Mouse (Mus musculus) brown adipose tissue, adult 24 weeks (tissue): ENCODE data around the gene Entpd7. TPM values are rescaled to one million over a fixed set of nuclear protein-coding genes. Genes with fewer than 3 reads are reported as not detected.

ENCODE experiments used
- H3K27ac ChIP-seq: fragments of 200-500 bp; replicated peaks from 2 replicates; pipeline ENCODE4 v1.5.1; 2012; ENCODE audit warnings: low read depth, mild to moderate bottlenecking, low read length
- H3K4me1 ChIP-seq: fragments of 200-500 bp; 2 replicates; pipeline ENCODE4 v1.6.1; 2012; ENCODE audit warnings: low read length, mixed read lengths; ENCODE audit not compliant: control insufficient read depth, insufficient read depth, insufficient read length
- H3K4me3 ChIP-seq: fragments of 200-500 bp; 2 replicates; pipeline ENCODE4 v1.5.1; 2012; ENCODE audit warnings: low read depth, mild to moderate bottlenecking, low read length, moderate library complexity; ENCODE audit not compliant: insufficient read depth
- polyA plus RNA-seq: library from polyadenylated mRNA; stranded (reverse); fragments of >200 nt; gene quantifications from 2 replicates; pipeline ENCODE4 v1.2.4, GENCODE M21; 2012; ENCODE audit not compliant: missing spikeins, insufficient read depth, insufficient read length

Gene Entpd7
- polyA plus RNA-seq, 1 experiment, result 2.0 TPM

- Histone ChIP-seq H3K4me3 (no peak overlapping the region), H3K27ac (no peak overlapping the region), H3K4me1 (peaks cover 4% of the 10 kb centered on the region; the same call in 1 of the 2 replicates)
Measured at GRCm38 (mm10) chr19:43726510-43727146, 37.2 kb downstream of the Entpd7 start.

GRCm38 (mm10) chr19:43729296-43730036 lies 40.0 kb downstream of the Entpd7 start:
- Histone ChIP-seq H3K4me3 (peak overlapping the region; percentile 38; the same call in 1 of the 2 replicates), H3K27ac (no peak overlapping the region), H3K4me1 (no peaks in the 10 kb centered on the region)

DNA sequence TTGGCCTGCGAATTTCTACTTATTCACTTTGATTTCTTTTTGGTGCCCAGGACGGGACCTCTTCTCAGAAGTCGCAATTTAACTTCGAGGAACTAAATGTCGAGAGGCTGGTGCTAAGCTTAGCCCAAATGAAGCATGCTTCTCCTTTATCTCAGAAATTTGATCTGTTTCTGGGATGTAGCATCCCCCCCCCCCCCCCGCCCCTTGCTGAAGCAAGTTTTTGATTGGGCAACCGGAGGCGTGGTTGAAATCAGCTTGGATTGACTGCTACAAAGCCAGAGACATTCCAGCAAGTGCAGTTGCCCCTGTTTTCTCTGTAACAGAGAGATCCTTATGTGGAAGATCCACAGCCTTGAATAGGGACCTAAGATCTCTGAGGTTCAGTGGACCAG lies 40.6 kb downstream of the Entpd7 start:
- Histone ChIP-seq H3K4me1 (no peaks in the 10 kb centered on the region), H3K4me3 (0 out of 2 replicates have a peak overlapping the region, but pooled peaks have one; percentile 38), H3K27ac (no peak overlapping the region)

DNA sequence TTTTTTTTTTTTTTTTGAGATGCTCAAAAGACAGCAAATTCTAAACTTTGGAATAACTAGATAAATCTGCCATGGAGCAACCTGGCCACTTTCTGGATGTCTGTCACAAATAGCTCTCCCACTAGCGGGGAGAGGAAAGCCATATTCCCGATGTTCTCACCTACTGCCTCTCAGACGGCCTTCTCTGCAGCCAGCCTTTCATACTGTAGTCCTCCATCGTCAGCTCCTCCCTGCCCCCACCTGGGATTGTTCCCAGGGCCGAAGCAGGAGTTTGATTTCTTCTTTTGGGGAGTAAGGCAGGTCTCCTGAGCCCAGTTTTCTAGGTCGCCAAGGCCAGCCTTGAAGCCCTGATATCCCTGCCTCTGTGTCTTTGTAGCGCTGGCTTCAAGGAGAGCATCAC lies 41.7 kb downstream of the Entpd7 start:
- no peak overlapping the region for H3K4me3 ChIP-seq
- H3K27ac ChIP-seq, result no peak overlapping the region
- no peaks in the 10 kb centered on the region for H3K4me1 ChIP-seq

DNA sequence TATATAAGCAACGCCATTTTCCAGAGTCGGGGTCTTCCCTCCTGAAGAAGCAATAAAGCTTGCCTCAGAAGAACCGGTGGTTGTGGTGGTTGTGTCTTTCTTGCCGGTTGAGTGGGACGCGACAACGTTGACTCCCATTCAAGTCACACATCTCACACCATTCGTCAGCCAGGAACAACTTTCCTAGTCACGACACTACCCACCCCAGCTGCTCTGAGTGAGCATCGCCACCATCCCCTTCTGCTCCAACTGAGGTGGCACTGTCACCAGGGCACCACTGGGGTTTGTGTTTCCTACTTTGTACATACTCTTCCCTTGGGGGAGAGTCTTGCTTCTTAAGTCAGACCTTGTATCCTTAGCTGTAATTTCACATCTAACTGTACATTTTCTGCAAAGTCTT lies 48.9 kb downstream of the Entpd7 start:
- H3K4me1 ChIP-seq, result no peaks in the 10 kb centered on the region
- H3K27ac ChIP-seq, result no peak overlapping the region

GRCm38 (mm10) chr19:43743401-43743800 lies 53.9 kb downstream of the Entpd7 start:
- Histone ChIP-seq H3K27ac (no peak overlapping the region), H3K4me3 (no peak overlapping the region), H3K4me1 (no peaks in the 10 kb centered on the region)

More for the DNA sequence above, 48.9 kb downstream of the Entpd7 start:
- H3K4me3 ChIP-seq, result no peak overlapping the region

GRCm38 (mm10) chr19:43745740-43746139 lies 56.3 kb downstream of the Entpd7 start:
- Histone ChIP-seq H3K4me1 (no peaks in the 10 kb centered on the region), H3K4me3 (no peak overlapping the region), H3K27ac (no peak overlapping the region)

DNA sequence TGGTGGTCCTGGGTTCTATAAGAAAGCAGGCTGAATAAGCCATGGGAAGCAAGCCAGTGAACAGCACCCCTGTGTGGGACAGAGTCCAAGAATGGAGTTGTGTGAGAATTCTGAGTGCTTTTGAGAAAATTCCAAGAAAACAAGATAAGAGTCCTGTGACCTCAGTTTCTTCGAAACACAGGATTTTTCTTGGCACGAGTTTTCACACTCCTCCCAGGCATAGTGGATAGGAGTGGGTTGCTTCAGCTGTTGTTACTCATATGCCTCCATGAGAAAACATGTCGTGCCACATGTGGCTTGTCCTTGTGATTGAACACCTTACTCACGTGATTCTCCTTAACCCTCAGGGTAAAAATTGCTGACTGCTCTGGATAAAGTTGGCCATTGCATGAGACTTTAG lies 58.4 kb downstream of the Entpd7 start:
- no peak overlapping the region for H3K4me3 ChIP-seq
- no peak overlapping the region for H3K27ac ChIP-seq
- H3K4me1 ChIP-seq, result no peaks in the 10 kb centered on the region

DNA sequence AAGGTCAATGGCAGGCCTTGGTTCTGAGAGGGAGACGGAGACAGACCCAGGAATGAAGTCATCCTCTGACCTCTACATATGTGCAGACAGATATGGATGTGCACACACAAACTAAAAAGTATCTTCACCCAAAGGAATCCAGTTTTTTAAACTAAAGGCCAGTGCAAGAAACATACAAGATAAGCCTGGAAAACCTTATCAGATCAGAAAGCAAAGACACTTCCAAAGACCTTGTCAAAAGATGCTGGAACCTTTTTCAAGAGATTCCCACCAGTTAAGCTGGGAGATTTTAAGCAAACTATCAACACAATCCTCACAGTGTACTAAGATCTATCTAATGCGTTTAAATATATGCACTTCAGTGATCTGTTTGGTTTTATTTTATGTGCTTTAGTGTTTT lies 60.5 kb downstream of the Entpd7 start:
- Histone ChIP-seq H3K4me1 (no peaks in the 10 kb centered on the region), H3K4me3 (no peak overlapping the region), H3K27ac (no peak overlapping the region)

DNA sequence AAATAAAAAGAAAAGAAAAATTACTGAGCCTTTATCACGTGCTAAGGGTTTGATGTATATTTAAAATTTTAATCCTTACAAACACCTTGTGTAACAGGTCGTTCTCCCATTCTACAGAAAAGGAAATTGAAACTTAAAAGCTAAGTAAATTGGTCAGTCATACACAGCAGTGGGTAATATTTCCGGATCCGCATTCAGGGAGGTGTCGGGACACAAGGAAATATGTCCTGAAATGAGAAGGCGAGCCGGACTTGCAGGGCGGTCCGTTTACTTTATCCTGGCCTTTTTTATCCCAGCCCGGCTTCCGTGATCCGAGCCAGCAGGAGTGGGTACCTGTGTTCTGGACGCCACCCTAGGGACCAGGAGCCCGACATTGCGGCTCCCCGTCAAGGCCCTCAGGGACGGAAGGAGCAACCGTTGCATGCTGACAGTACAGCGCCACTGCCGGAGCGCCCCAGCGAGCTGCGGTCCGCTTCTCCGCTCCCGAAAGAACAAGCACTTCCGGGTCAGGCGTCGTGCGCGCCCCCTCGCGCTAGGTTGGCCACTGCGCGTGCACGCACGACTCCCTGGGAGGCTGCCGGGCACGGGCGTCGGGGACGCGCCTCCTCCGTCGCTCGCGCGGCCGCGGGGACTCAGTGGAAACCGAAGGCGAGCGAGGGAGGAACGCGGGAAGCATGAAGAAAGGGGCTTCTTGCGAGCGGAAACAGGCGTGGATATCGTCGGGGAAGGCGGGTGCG lies 63.2 kb downstream of the Entpd7 start, which contains the start of the genes Cutc and Cox15:
Gene Cutc (plus strand): TSS at position 508 of the 737 bp plus-strand sequence.
Gene Cox15 (minus strand): TSS at position 512 of the 737 bp plus-strand sequence.
- peak within 1 kb of the TSS; percentile 99 for H3K4me3 ChIP-seq
- H3K27ac ChIP-seq, result peak within 1 kb of the TSS; percentile 95
- H3K4me1 ChIP-seq, result no peaks in the 10 kb centered on the region

GRCm38 (mm10) chr19:43753226-43753835 lies 63.9 kb downstream of the Entpd7 start:
- Histone ChIP-seq H3K4me1 (no peaks in the 10 kb centered on the region), H3K4me3 (peak overlapping the region; percentile 99), H3K27ac (peak overlapping the region; percentile 79)

GRCm38 (mm10) chr19:43754237-43754636 lies 64.8 kb downstream of the Entpd7 start:
- Histone ChIP-seq H3K4me3 (no peak overlapping the region), H3K27ac (no peak overlapping the region), H3K4me1 (no peaks in the 10 kb centered on the region)

- no peaks in the 10 kb centered on the region for H3K4me1 ChIP-seq
- H3K4me3 ChIP-seq, result no peak overlapping the region
- no peak overlapping the region for H3K27ac ChIP-seq
Measured at GRCm38 (mm10) chr19:43754872-43755271, 65.4 kb downstream of the Entpd7 start.

DNA sequence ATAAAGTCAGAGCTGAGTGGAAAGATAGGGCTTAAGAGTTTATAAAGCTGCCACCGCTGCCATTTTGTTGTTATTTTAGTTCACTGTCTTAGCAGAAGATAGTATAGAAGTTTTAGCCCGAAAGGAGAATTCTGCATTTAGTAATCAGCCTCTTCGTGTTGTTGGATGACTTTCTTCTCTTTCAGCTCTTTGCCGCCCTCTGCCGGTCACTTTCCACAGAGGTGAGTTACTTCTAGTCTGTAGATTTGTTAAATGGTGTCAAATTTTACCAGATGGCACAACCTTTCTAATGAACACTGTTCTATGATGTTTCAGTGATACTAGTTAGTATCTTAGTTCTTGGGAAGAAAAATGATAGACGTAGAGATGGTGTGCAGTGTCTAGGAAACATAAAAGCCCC lies 71.0 kb downstream of the Entpd7 start:
- Histone ChIP-seq H3K27ac (no peak overlapping the region), H3K4me1 (no peaks in the 10 kb centered on the region), H3K4me3 (no peak overlapping the region)
